Mouse (Mus musculus) liver, embryonic 13.5 days (tissue): ENCODE data around the gene BC048562. TPM values are rescaled to one million over a fixed set of nuclear protein-coding genes. Genes with fewer than 3 reads are reported as not detected.

Source experiments
- ATAC-seq: fragments of 200-750 bp; cut with Nextera tagmentation; 2 replicates; pipeline ENCODE4 v1.8.0; 2017; ENCODE audit warnings: low read depth, mild to moderate bottlenecking, moderate number of reproducible peaks, moderate library complexity
- DNase-seq: peaks from one replicate; pipeline ENCODE4 v3.0.0; 2022
- H3K27ac ChIP-seq: fragments of 300-500 bp; sonication (generic); 2 replicates; pipeline ENCODE4 v1.5.1; 2015; ENCODE audit warnings: moderate library complexity, mild to moderate bottlenecking, inconsistent platforms
- H3K27me3 ChIP-seq: fragments of 300-500 bp; sonication (generic); 2 replicates; pipeline ENCODE4 v1.6.1; 2015; ENCODE audit warnings: mild to moderate bottlenecking, inconsistent platforms
- H3K36me3 ChIP-seq: fragments of 300-500 bp; sonication (generic); 2 replicates; pipeline ENCODE4 v1.6.1; 2015; ENCODE audit warnings: mild to moderate bottlenecking, inconsistent platforms
- H3K4me1 ChIP-seq: fragments of 300-500 bp; sonication (generic); replicated peaks from 2 replicates; pipeline ENCODE4 v1.6.1; 2015; ENCODE audit warnings: inconsistent platforms
- H3K4me2 ChIP-seq: fragments of 300-500 bp; sonication (generic); 2 replicates; pipeline ENCODE4 v1.6.1; 2015; ENCODE audit warnings: inconsistent platforms, mild to moderate bottlenecking, moderate library complexity
- H3K4me3 ChIP-seq: fragments of 300-500 bp; sonication (generic); replicated peaks from 2 replicates; pipeline ENCODE4 v1.5.1; 2015; ENCODE audit warnings: mild to moderate bottlenecking, inconsistent platforms
- H3K9ac ChIP-seq: fragments of 300-500 bp; sonication (generic); 2 replicates; pipeline ENCODE4 v1.6.1; 2015; ENCODE audit warnings: mild to moderate bottlenecking, inconsistent platforms
- H3K9me3 ChIP-seq: fragments of 300-500 bp; sonication (generic); replicated peaks from 2 replicates; pipeline ENCODE4 v1.6.1; 2016; ENCODE audit warnings: inconsistent platforms
- WGBS: fragments of 180-500 bp; shearing (Covaris S2); methylation state at CpG from one replicate; pipeline ENCODE4 v1.1.7; 2015; ENCODE audit not compliant: insufficient replicate concordance; 5-methylcytosine and 5-hydroxymethylcytosine counted together
- polyA plus RNA-seq: library from polyadenylated mRNA; unstranded; fragments of >200 nt; fragmentation: Nextera tagmentation; extraction: Ambion mirVana; gene quantifications from 2 replicates; pipeline ENCODE4 v1.2.1, GENCODE M21; 2015

BC048562 gene
- polyA plus RNA-seq: not detected in 2 replicates

GRCm38 (mm10) chr9:108436182-108436581 lies at the start of gene BC048562:
Gene BC048562, plus strand, starts transcription at chr9:108436482.
- H3K4me2 ChIP-seq: no peak within 1 kb of the TSS
- DNase-seq: no peak
- ATAC-seq: no peak
- WGBS: 56% methylated on average over 3 of the region's 3 CpGs
- H3K4me1 ChIP-seq: peaks cover 6% of the 10 kb centered on the region
- H3K27me3 ChIP-seq: no peaks in the 10 kb centered on the region
- no peaks in the 10 kb centered on the region for H3K9me3 ChIP-seq
- H3K27ac ChIP-seq: no peak within 1 kb of the TSS
- H3K36me3 ChIP-seq: no peaks in the 10 kb centered on the region
- no peak within 1 kb of the TSS for H3K4me3 ChIP-seq
- no peak within 1 kb of the TSS for H3K9ac ChIP-seq

GRCm38 (mm10) chr9:108386816-108387215 lies 49.5 kb upstream of the BC048562 start:
- H3K36me3 ChIP-seq: peaks cover 95% of the 10 kb centered on the region
- H3K4me1 ChIP-seq: no peaks in the 10 kb centered on the region
- no peaks in the 10 kb centered on the region for H3K9me3 ChIP-seq
- H3K4me3 ChIP-seq: no peak overlapping the region
- 92% methylated on average over 4 of the region's 4 CpGs for WGBS
- no peak overlapping the region for H3K4me2 ChIP-seq
- DNase-seq: no peak
- no peak overlapping the region for H3K9ac ChIP-seq
- no peak for ATAC-seq
- H3K27ac ChIP-seq: no peak overlapping the region
- no peaks in the 10 kb centered on the region for H3K27me3 ChIP-seq

- WGBS: 89% methylated on average over 10 of the region's 10 CpGs
- Histone ChIP-seq H3K27ac (no peak overlapping the region), H3K9me3 (no peaks in the 10 kb centered on the region), H3K4me2 (no peak overlapping the region), H3K4me1 (no peaks in the 10 kb centered on the region), H3K27me3 (no peaks in the 10 kb centered on the region), H3K36me3 (peaks cover 96% of the 10 kb centered on the region), H3K9ac (no peak overlapping the region), H3K4me3 (no peak overlapping the region)
- ATAC-seq (no peak), DNase-seq (no peak)
Observed at GRCm38 (mm10) chr9:108388601-108389000, 47.7 kb upstream of the BC048562 start.

- Histone ChIP-seq H3K4me3 (no peak overlapping the region), H3K27ac (no peak overlapping the region), H3K36me3 (peaks cover 92% of the 10 kb centered on the region), H3K9ac (no peak overlapping the region), H3K4me2 (no peak overlapping the region), H3K9me3 (no peaks in the 10 kb centered on the region), H3K4me1 (no peaks in the 10 kb centered on the region), H3K27me3 (no peaks in the 10 kb centered on the region)
- DNase-seq (no peak), ATAC-seq (no peak)
- 78% methylated on average over 6 of the region's 6 CpGs for WGBS
Observed at GRCm38 (mm10) chr9:108389220-108389619, 47.1 kb upstream of the BC048562 start.

GRCm38 (mm10) chr9:108392676-108393075 lies 43.6 kb upstream of the BC048562 start, which contains the start of gene 1700102P08Rik:
Gene 1700102P08Rik, plus strand, starts transcription at chr9:108392805.
- Histone ChIP-seq H3K27ac (no peak within 1 kb of the TSS), H3K4me2 (no peak within 1 kb of the TSS), H3K4me1 (no peaks in the 10 kb centered on the region), H3K9ac (no peak within 1 kb of the TSS), H3K9me3 (no peaks in the 10 kb centered on the region), H3K4me3 (no peak within 1 kb of the TSS), H3K36me3 (peaks cover 60% of the 10 kb centered on the region), H3K27me3 (no peaks in the 10 kb centered on the region)
- WGBS: 87% methylated on average over 18 of the region's 18 CpGs
- DNase-seq (no peak), ATAC-seq (no peak)

GRCm38 (mm10) chr9:108394191-108394590 lies 42.1 kb upstream of the BC048562 start:
- ATAC-seq (no peak), DNase-seq (no peak)
- Histone ChIP-seq H3K36me3 (peaks cover 45% of the 10 kb centered on the region), H3K9me3 (no peaks in the 10 kb centered on the region), H3K4me1 (no peaks in the 10 kb centered on the region), H3K27ac (no peak overlapping the region), H3K9ac (no peak overlapping the region), H3K27me3 (no peaks in the 10 kb centered on the region), H3K4me2 (no peak overlapping the region), H3K4me3 (no peak overlapping the region)
- WGBS: 90% methylated on average over 6 of the region's 6 CpGs

- Histone ChIP-seq H3K27me3 (no peaks in the 10 kb centered on the region), H3K4me2 (no peak overlapping the region), H3K36me3 (peaks cover 33% of the 10 kb centered on the region), H3K9ac (no peak overlapping the region), H3K9me3 (no peaks in the 10 kb centered on the region), H3K27ac (peak overlapping the region; percentile 10; the same call in 1 of the 2 replicates), H3K4me1 (no peaks in the 10 kb centered on the region), H3K4me3 (no peak overlapping the region)
- 83% methylated on average over 1 of the region's 1 CpGs for WGBS
- DNase-seq (no peak), ATAC-seq (no peak)
Observed at GRCm38 (mm10) chr9:108395427-108395826, 40.9 kb upstream of the BC048562 start.

- 89% methylated on average over 3 of the region's 3 CpGs for WGBS
- H3K4me3 ChIP-seq: no peak overlapping the region
- ATAC-seq: no peak
Observed at GRCm38 (mm10) chr9:108398324-108398723, 38.0 kb upstream of the BC048562 start.

GRCm38 (mm10) chr9:108401186-108401960 lies 34.9 kb upstream of the BC048562 start:
- no peak for ATAC-seq
- no peak for DNase-seq
- H3K36me3 ChIP-seq: no peaks in the 10 kb centered on the region
- H3K27ac ChIP-seq: no peak overlapping the region
- no peaks in the 10 kb centered on the region for H3K27me3 ChIP-seq
- H3K4me1 ChIP-seq: peaks cover 10% of the 10 kb centered on the region
- no peak overlapping the region for H3K4me2 ChIP-seq
- 66% methylated on average over 7 of the region's 7 CpGs for WGBS
- H3K4me3 ChIP-seq: no peak overlapping the region
- H3K9ac ChIP-seq: no peak overlapping the region
- H3K9me3 ChIP-seq: no peaks in the 10 kb centered on the region

More at GRCm38 (mm10) chr9:108398324-108398723, 38.0 kb upstream of the BC048562 start:
- H3K9ac ChIP-seq: no peak overlapping the region
- peaks cover 5% of the 10 kb centered on the region for H3K36me3 ChIP-seq
- no peak for DNase-seq
- H3K4me1 ChIP-seq: no peaks in the 10 kb centered on the region
- H3K9me3 ChIP-seq: no peaks in the 10 kb centered on the region
- no peak overlapping the region for H3K27ac ChIP-seq
- H3K4me2 ChIP-seq: no peak overlapping the region
- no peaks in the 10 kb centered on the region for H3K27me3 ChIP-seq

GRCm38 (mm10) chr9:108403081-108403480 lies 33.2 kb upstream of the BC048562 start:
- no peak overlapping the region for H3K4me3 ChIP-seq
- H3K36me3 ChIP-seq: no peaks in the 10 kb centered on the region
- DNase-seq (no peak), ATAC-seq (no peak)
- H3K4me2 ChIP-seq: no peak overlapping the region
- WGBS: 75% methylated on average over 4 of the region's 4 CpGs
- no peaks in the 10 kb centered on the region for H3K9me3 ChIP-seq
- H3K4me1 ChIP-seq: peaks cover 10% of the 10 kb centered on the region
- no peaks in the 10 kb centered on the region for H3K27me3 ChIP-seq
- H3K27ac ChIP-seq: no peak overlapping the region
- no peak overlapping the region for H3K9ac ChIP-seq

- 35% methylated on average over 8 of the region's 8 CpGs for WGBS
- Histone ChIP-seq H3K4me1 (peaks cover 10% of the 10 kb centered on the region), H3K36me3 (no peaks in the 10 kb centered on the region), H3K4me2 (no peak overlapping the region), H3K9me3 (no peaks in the 10 kb centered on the region), H3K9ac (no peak overlapping the region), H3K27ac (no peak overlapping the region), H3K27me3 (no peaks in the 10 kb centered on the region), H3K4me3 (no peak overlapping the region)
- ATAC-seq (no peak), DNase-seq (no peak)
Observed at GRCm38 (mm10) chr9:108404451-108404850, 31.8 kb upstream of the BC048562 start.

- Histone ChIP-seq H3K36me3 (no peaks in the 10 kb centered on the region), H3K4me3 (no peak overlapping the region), H3K27me3 (no peaks in the 10 kb centered on the region), H3K27ac (no peak overlapping the region), H3K9ac (no peak overlapping the region), H3K4me1 (peaks cover 4% of the 10 kb centered on the region; the same call in 1 of the 2 replicates), H3K9me3 (no peaks in the 10 kb centered on the region), H3K4me2 (no peak overlapping the region)
- no peak for ATAC-seq
- 75% methylated on average over 4 of the region's 4 CpGs for WGBS
- no peak for DNase-seq
Observed at GRCm38 (mm10) chr9:108409535-108409934, 26.7 kb upstream of the BC048562 start.
